Mouse (Mus musculus): ENCODE measurements at regions not wholly inside any gene's neighbourhood (a gene's known extent, or its start where the extent isn't known, plus 50 kb on each side); places are given as distances from the start of the nearest gene placed in this dataset.

DNA sequence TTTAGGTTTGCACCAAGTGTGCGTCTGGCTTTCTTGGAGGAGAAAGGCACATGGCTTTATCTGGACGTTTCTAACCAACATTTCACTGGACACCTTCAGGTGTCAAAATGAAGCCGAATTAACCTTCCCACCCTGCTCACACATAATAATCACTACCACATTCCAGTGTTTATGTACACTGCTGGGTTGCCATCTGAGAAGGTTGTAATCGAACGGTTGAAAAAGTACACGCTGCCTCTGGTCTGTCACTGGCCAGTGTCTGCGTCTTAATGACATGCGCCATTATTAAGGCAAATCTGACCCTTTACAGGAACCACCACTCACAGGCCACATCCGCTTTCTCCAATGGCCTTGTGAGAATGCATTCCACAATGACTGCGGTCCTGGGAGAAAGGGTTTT is 96.4 kb downstream of the Ackr3 start:
- H3K4me2 ChIP-seq (replicated peaks; ENCODE audit: low read depth, low read length) = no peak overlapping the region
- H3K4me1 ChIP-seq (ENCODE audit: insufficient read depth, low read depth, low read length) = no peaks in the 10 kb centered on the region
- no peaks in the 10 kb centered on the region for H3K36me3 ChIP-seq (ENCODE audit: insufficient read depth, low read length)
- H3K27me3 ChIP-seq (replicated peaks; ENCODE audit: insufficient read depth, low read length) = peaks cover 3% of the 10 kb centered on the region; the same call in 1 of the 2 replicates
- ATAC-seq (no peak), DNase-seq (ENCODE audit: low spot score) (no peak)
- WGBS = 39% methylated on average over 10 of the region's 10 CpGs
- H3K27ac ChIP-seq (ENCODE audit: low read length) = no peak overlapping the region
- no peak overlapping the region for H3K4me3 ChIP-seq (ENCODE audit: low read depth, low read length)
- no peak overlapping the region for H3K9ac ChIP-seq (replicated peaks; ENCODE audit: low read depth)
- no peaks in the 10 kb centered on the region for H3K9me3 ChIP-seq (ENCODE audit: low read length)
- TF ChIP-seq CTCF (IDR thresholded peaks at IDR 0.05) = no peak
- TF ChIP-seq EP300 (IDR thresholded peaks at IDR 0.05) = no peak

DNA sequence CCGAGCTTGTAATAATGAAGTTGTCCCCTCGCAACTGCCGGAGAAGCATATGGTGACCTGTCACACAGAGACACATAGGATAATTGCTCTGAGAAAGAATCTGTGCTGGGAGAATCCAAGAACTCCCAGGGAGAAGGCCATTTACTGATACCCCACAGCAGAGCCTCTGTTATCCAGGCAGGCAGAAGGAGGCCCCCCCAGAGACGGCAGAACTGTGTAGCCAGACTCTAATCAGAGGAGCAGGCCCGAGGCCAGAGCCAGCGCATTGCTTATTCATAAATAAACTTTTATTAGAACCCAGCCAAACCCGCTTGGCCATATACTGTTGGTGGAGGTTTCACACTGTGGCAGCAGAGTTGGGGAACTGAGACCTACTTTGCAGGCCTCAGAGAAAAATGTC is 100.6 kb downstream of the Ackr3 start:
- Histone ChIP-seq H3K9me3 (ENCODE audit: low read length) (no peaks in the 10 kb centered on the region), H3K4me1 (ENCODE audit: insufficient read depth, low read depth, low read length) (no peaks in the 10 kb centered on the region), H3K36me3 (ENCODE audit: insufficient read depth, low read length) (no peaks in the 10 kb centered on the region), H3K27ac (ENCODE audit: low read length) (no peak overlapping the region), H3K4me3 (ENCODE audit: low read depth, low read length) (no peak overlapping the region), H3K4me2 (replicated peaks; ENCODE audit: low read depth, low read length) (no peak overlapping the region), H3K27me3 (replicated peaks; ENCODE audit: insufficient read depth, low read length) (0 out of 2 replicates have a peak, but pooled peaks cover 3% of the 10 kb centered on the region), H3K9ac (replicated peaks; ENCODE audit: low read depth) (no peak overlapping the region)
- no peak for DNase-seq (ENCODE audit: low spot score)
- ATAC-seq = no peak
- no peak for TF ChIP-seq CTCF (IDR thresholded peaks at IDR 0.05)
- WGBS = 54% methylated on average over 7 of the region's 7 CpGs

DNA sequence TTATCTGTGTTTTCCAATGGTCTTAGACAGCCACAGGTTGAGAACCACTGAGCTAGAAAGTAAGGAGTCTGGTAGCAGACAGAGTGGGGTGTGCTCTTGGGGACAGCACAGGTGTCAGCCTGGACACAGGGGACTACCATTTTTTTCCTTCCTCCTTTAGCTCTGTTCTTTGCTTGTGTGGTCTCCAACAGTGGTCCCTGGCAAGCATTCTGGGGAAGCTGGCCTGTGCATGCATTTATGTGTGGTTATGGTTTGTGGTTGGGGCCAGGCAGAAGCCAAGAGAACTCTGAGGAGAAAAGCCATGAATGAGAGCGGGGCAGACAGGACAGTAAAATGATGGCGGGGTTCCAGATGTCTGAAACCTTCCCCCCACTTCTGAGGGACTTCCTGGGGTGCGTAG is 107.2 kb downstream of the Ackr3 start:
- Histone ChIP-seq H3K27ac (ENCODE audit: low read length) (no peak overlapping the region), H3K9ac (replicated peaks; ENCODE audit: low read depth) (no peak overlapping the region), H3K27me3 (replicated peaks; ENCODE audit: insufficient read depth, low read length) (no peaks in the 10 kb centered on the region; the same call in 1 of the 2 replicates), H3K36me3 (ENCODE audit: insufficient read depth, low read length) (no peaks in the 10 kb centered on the region), H3K4me2 (replicated peaks; ENCODE audit: low read depth, low read length) (no peak overlapping the region), H3K4me1 (ENCODE audit: insufficient read depth, low read depth, low read length) (no peaks in the 10 kb centered on the region), H3K9me3 (ENCODE audit: low read length) (no peaks in the 10 kb centered on the region), H3K4me3 (ENCODE audit: low read depth, low read length) (no peak overlapping the region)
- 64% methylated on average over 3 of the region's 3 CpGs for WGBS
- ATAC-seq = no peak
- no peak for DNase-seq (ENCODE audit: low spot score)
- TF ChIP-seq EP300 (IDR thresholded peaks at IDR 0.05) (no peak), CTCF (IDR thresholded peaks at IDR 0.05) (no peak)

DNA sequence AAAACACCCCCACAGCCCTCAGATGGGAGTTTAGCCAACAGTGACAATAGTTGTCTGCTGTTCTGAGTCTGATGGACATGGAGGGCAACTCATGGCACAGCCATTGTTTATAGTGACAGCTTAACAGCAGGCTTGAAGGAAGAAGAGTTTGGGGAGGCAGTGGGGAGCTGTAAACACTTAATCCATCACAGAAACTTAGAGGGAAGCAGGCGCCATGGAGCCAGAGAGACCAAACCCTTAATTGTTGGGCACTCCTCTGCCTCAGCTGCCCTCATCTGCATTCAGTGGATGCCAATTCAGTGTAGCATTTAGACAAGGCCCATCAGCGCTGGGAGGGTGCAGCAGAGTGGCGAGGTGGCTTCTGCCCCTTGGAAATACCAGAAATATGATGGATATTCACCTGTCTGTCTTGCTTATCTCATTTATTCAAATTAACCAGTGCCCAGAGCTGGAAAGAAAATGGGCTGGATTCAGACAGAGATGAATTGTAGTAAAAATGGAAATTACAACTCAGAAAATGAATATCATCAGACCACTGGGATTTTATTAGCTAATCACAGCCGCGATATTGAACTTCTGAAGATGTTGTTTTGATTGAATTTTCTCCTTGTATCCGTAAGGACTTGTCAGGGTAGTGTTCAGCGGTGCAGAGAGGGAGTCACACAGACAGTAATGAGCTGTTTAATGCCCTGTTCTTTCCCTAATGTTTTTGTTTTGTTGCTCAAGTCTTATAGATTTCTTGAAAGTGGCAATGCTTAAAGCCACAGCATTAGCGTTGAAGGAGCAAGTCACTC is 108.1 kb downstream of the Ackr3 start:
- Histone ChIP-seq H3K9me3 (ENCODE audit: low read length) (no peaks in the 10 kb centered on the region), H3K27me3 (replicated peaks; ENCODE audit: insufficient read depth, low read length) (no peaks in the 10 kb centered on the region; the same call in 1 of the 2 replicates), H3K4me2 (replicated peaks; ENCODE audit: low read depth, low read length) (no peak overlapping the region), H3K4me3 (ENCODE audit: low read depth, low read length) (no peak overlapping the region), H3K4me1 (ENCODE audit: insufficient read depth, low read depth, low read length) (no peaks in the 10 kb centered on the region), H3K36me3 (ENCODE audit: insufficient read depth, low read length) (no peaks in the 10 kb centered on the region), H3K9ac (replicated peaks; ENCODE audit: low read depth) (no peak overlapping the region), H3K27ac (ENCODE audit: low read length) (no peak overlapping the region)
- TF ChIP-seq EP300 (IDR thresholded peaks at IDR 0.05) (no peak), CTCF (IDR thresholded peaks at IDR 0.05) (no peak)
- ATAC-seq = no peak
- 68% methylated on average over 8 of the region's 8 CpGs for WGBS
- DNase-seq (ENCODE audit: low spot score) = no peak

DNA sequence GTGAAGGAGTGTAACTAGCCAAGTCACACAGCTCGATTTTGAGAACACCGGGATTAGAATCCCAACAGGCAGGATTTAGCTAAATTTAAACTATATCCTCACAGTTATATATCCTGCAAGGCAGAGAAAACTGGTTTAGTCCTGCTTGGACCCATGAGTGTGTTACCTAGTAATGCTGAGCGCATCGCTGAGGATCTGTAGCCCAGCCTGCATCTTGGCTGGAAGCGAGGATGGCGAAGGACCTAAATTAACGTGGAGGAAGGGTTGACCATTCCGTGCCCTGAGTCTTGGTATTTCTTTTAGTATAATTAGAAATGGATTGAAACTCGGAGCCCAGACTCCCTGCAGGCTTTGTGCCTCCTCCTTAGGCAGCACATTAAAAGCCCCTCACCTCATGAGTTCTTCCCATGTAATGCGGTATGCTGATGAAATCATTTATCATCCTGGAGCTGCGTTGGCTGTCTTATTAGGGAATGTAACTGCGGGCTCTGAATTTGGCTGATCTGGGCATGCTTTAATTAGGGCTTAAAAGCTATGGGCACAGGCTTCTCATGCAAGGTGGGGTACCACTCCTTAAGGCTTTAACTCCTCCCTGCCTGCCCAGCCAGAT is 110.1 kb downstream of the Ackr3 start:
- H3K4me1 ChIP-seq (ENCODE audit: insufficient read depth, low read depth, low read length) = no peaks in the 10 kb centered on the region
- no peak overlapping the region for H3K9ac ChIP-seq (replicated peaks; ENCODE audit: low read depth)
- no peaks in the 10 kb centered on the region for H3K9me3 ChIP-seq (ENCODE audit: low read length)
- no peak for TF ChIP-seq EP300 (IDR thresholded peaks at IDR 0.05)
- no peak for TF ChIP-seq CTCF (IDR thresholded peaks at IDR 0.05)
- no peak for DNase-seq (ENCODE audit: low spot score)
- WGBS = 84% methylated on average over 12 of the region's 12 CpGs
- no peak overlapping the region for H3K4me3 ChIP-seq (ENCODE audit: low read depth, low read length)
- no peak overlapping the region for H3K4me2 ChIP-seq (replicated peaks; ENCODE audit: low read depth, low read length)
- H3K27me3 ChIP-seq (replicated peaks; ENCODE audit: insufficient read depth, low read length) = no peaks in the 10 kb centered on the region; the same call in 1 of the 2 replicates
- H3K27ac ChIP-seq (ENCODE audit: low read length) = no peak overlapping the region
- no peaks in the 10 kb centered on the region for H3K36me3 ChIP-seq (ENCODE audit: insufficient read depth, low read length)
- ATAC-seq = no peak

DNA sequence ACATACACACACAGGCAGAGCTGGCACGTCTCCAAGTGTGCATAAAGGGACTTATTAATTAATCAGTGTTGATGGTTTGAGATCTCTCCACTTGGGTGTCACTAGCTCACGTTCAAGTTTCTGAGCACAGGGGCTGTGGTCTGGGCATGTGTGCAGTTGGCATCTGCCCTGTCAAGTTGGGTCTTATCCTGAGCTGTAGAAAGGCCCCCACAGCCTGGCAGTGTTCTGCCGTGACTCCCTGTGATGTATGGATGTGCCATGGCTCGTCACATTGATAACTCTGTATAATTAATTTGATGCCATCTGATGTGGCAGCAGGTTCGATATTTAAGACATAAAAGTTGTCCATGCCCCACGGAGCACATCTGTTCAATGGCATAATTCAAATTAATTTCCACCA is 114.1 kb downstream of the Ackr3 start:
- Histone ChIP-seq H3K9me3 (ENCODE audit: low read length) (no peaks in the 10 kb centered on the region), H3K4me2 (replicated peaks; ENCODE audit: low read depth, low read length) (no peak overlapping the region), H3K4me1 (ENCODE audit: insufficient read depth, low read depth, low read length) (no peaks in the 10 kb centered on the region), H3K27ac (ENCODE audit: low read length) (no peak overlapping the region), H3K27me3 (replicated peaks; ENCODE audit: insufficient read depth, low read length) (no peaks in the 10 kb centered on the region; the same call in 1 of the 2 replicates), H3K9ac (replicated peaks; ENCODE audit: low read depth) (no peak overlapping the region), H3K36me3 (ENCODE audit: insufficient read depth, low read length) (no peaks in the 10 kb centered on the region), H3K4me3 (ENCODE audit: low read depth, low read length) (no peak overlapping the region)
- TF ChIP-seq EP300 (IDR thresholded peaks at IDR 0.05) (no peak), CTCF (IDR thresholded peaks at IDR 0.05) (no peak)
- no peak for DNase-seq (ENCODE audit: low spot score)
- 75% methylated on average over 6 of the region's 6 CpGs for WGBS
- no peak for ATAC-seq
